20 mouse cellular contexts compared by ENCODE assay signal in genomic region chr1:128062167-128062566, GRCm38 (mm10).
"Had no signal": no experiment of that assay in that cellular context is flagged by ENCODE, and none has a peak within 500 bp of the region (broad histone marks: within the 10 kb centered on the region; RNA-seq: fewer than 3 reads in every experiment).

No protein-coding gene starts in this region.

- H3K27me3 ChIP-seq: lung, embryonic 15.5 days; megakaryocyte, embryonic 14.5 days; midbrain, embryonic 12.5 days; neural tube, embryonic 13.5 days; neural tube, embryonic 15.5 days had no signal

- H3K27ac ChIP-seq: lung, embryonic 15.5 days; midbrain, embryonic 10.5 days; midbrain, embryonic 12.5 days; neural tube, embryonic 13.5 days; neural tube, embryonic 15.5 days had no signal

- H3K4me3 ChIP-seq: lung, embryonic 15.5 days; megakaryocyte, embryonic 14.5 days; midbrain, embryonic 10.5 days; midbrain, embryonic 12.5 days; myocyte; neural tube, embryonic 13.5 days; neural tube, embryonic 15.5 days had no signal

- H3K9me3 ChIP-seq: lung, embryonic 15.5 days; midbrain, embryonic 10.5 days; midbrain, embryonic 12.5 days; neural tube, embryonic 13.5 days; neural tube, embryonic 15.5 days had no signal

- H3K4me1 ChIP-seq: lung, embryonic 15.5 days; midbrain, embryonic 10.5 days; midbrain, embryonic 12.5 days; neural tube, embryonic 13.5 days; neural tube, embryonic 15.5 days had no signal

- ATAC-seq: lung, postnatal 0 days; midbrain, embryonic 16.5 days had no signal

- H3K36me3 ChIP-seq: lung, embryonic 15.5 days; midbrain, embryonic 12.5 days; neural tube, embryonic 13.5 days; neural tube, embryonic 15.5 days had no signal

- DNase-seq: lung, adult 2 months; lung, postnatal 14 days; lung, postnatal 4 days; midbrain, embryonic 14.5 days; right cerebral cortex, adult 18-20 months; right cerebral cortex, postnatal 25 days; right cerebral cortex, postnatal 4 days; spleen, adult 18-20 months; thymus, adult 18-20 months; thymus, postnatal 14 days; thymus, postnatal 36 days had no signal

- H3K9ac ChIP-seq: lung, embryonic 15.5 days; midbrain, embryonic 12.5 days; neural tube, embryonic 13.5 days; neural tube, embryonic 15.5 days had no signal

- H3K4me2 ChIP-seq: lung, embryonic 15.5 days; midbrain, embryonic 12.5 days; neural tube, embryonic 13.5 days; neural tube, embryonic 15.5 days had no signal
